Mouse (Mus musculus): Measurements from ENCODE around the gene Ooep. TPM values are rescaled to one million over a fixed set of nuclear protein-coding genes. Genes with fewer than 3 reads are reported as not detected.
A peak's percentile ranks its signal among the peaks of the same experiment; 100 is the strongest.
"Not testable (repeated sequence)": the region's sequence is repeated elsewhere in the genome, so short reads cannot be mapped to it uniquely, and the experiment has no call there.

The Ooep gene
- polyA plus RNA-seq, 1 experiment from 2014 or later, result 2.8 TPM

GRCm38 (mm10) chr9:78360484-78360872, 18.0 kb downstream of the Ooep start:
- H3K4me1 ChIP-seq (replicated peaks), result no peaks in the 10 kb centered on the region
- no peak overlapping the region for H3K27ac ChIP-seq
- H3K36me3 ChIP-seq, result no peaks in the 10 kb centered on the region
- no peaks in the 10 kb centered on the region for H3K9me3 ChIP-seq
- WGBS, result 59% methylated on average over 2 of the region's 2 CpGs
- H3K4me3 ChIP-seq, result no peak overlapping the region
- no peaks in the 10 kb centered on the region for H3K27me3 ChIP-seq (ENCODE audit: insufficient read depth, poor library complexity, severe bottlenecking)
- no peak for DNase-seq (ENCODE audit: low spot score)

GRCm38 (mm10) chr9:78359750-78360483, 18.6 kb downstream of the Ooep start:
- no peaks in the 10 kb centered on the region for H3K36me3 ChIP-seq
- H3K4me1 ChIP-seq (replicated peaks), result no peaks in the 10 kb centered on the region
- H3K27ac ChIP-seq, result no peak overlapping the region
- 81% methylated on average over 6 of the region's 6 CpGs for WGBS
- H3K27me3 ChIP-seq (ENCODE audit: insufficient read depth, poor library complexity, severe bottlenecking), result no peaks in the 10 kb centered on the region
- H3K9me3 ChIP-seq, result no peaks in the 10 kb centered on the region
- no peak for DNase-seq (ENCODE audit: low spot score)
- no peak overlapping the region for H3K4me3 ChIP-seq

- H3K27me3 ChIP-seq (ENCODE audit: insufficient read depth, poor library complexity, severe bottlenecking), result no peaks in the 10 kb centered on the region
- 18% methylated on average over 9 of the region's 9 CpGs for WGBS
- no peaks in the 10 kb centered on the region for H3K36me3 ChIP-seq
- no peak overlapping the region for H3K27ac ChIP-seq
- H3K4me1 ChIP-seq (replicated peaks), result no peaks in the 10 kb centered on the region
- H3K4me3 ChIP-seq, result no peak overlapping the region
- peak; percentile 63 for DNase-seq (ENCODE audit: low spot score)
- H3K9me3 ChIP-seq, result no peaks in the 10 kb centered on the region
These were observed 20.5 kb downstream of the Ooep start for GRCm38 (mm10) chr9:78358053-78358452.

- no peaks in the 10 kb centered on the region for H3K9me3 ChIP-seq
- 90% methylated on average over 8 of the region's 8 CpGs for WGBS
- no peak within 1 kb of the TSS for H3K4me3 ChIP-seq
- no peaks in the 10 kb centered on the region for H3K27me3 ChIP-seq (ENCODE audit: insufficient read depth, poor library complexity, severe bottlenecking)
- no peaks in the 10 kb centered on the region for H3K36me3 ChIP-seq
- no peaks in the 10 kb centered on the region for H3K4me1 ChIP-seq (replicated peaks)
- no peak within 1 kb of the TSS for H3K27ac ChIP-seq
- DNase-seq (ENCODE audit: low spot score), result no peak
These were observed 22.9 kb downstream of the Ooep start, which contains the start of gene Gsta2 for GRCm38 (mm10) chr9:78355611-78356010. Gene Gsta2 (minus strand): TSS chr9:78355788.

- WGBS, result 81% methylated on average over 11 of the region's 11 CpGs
- H3K4me3 ChIP-seq, result no peak overlapping the region
- H3K4me1 ChIP-seq (replicated peaks), result no peaks in the 10 kb centered on the region
- no peaks in the 10 kb centered on the region for H3K9me3 ChIP-seq
- H3K27me3 ChIP-seq (ENCODE audit: insufficient read depth, poor library complexity, severe bottlenecking), result no peaks in the 10 kb centered on the region
- no peaks in the 10 kb centered on the region for H3K36me3 ChIP-seq
- no peak overlapping the region for H3K27ac ChIP-seq
- no peak for DNase-seq (ENCODE audit: low spot score)
These were observed 23.6 kb downstream of the Ooep start for GRCm38 (mm10) chr9:78354665-78355578.

- Histone ChIP-seq H3K27ac (no peak overlapping the region), H3K36me3 (no peaks in the 10 kb centered on the region), H3K9me3 (no peaks in the 10 kb centered on the region), H3K4me1 (replicated peaks) (no peaks in the 10 kb centered on the region), H3K4me3 (no peak overlapping the region), H3K27me3 (ENCODE audit: insufficient read depth, poor library complexity, severe bottlenecking) (no peaks in the 10 kb centered on the region; the same call in 1 of the 2 replicates)
- 88% methylated on average over 6 of the region's 6 CpGs for WGBS
- no peak for DNase-seq (ENCODE audit: low spot score)
These were observed 26.9 kb downstream of the Ooep start for GRCm38 (mm10) chr9:78351504-78352220.

GRCm38 (mm10) chr9:78350007-78350406, 28.5 kb downstream of the Ooep start:
- not testable (repeated sequence) for H3K4me1 ChIP-seq (replicated peaks); H3K27ac ChIP-seq; H3K4me3 ChIP-seq; H3K27me3 ChIP-seq (ENCODE audit: insufficient read depth, poor library complexity, severe bottlenecking); H3K36me3 ChIP-seq; H3K9me3 ChIP-seq; DNase-seq (ENCODE audit: low spot score)

GRCm38 (mm10) chr9:78349141-78349540, 29.4 kb downstream of the Ooep start:
- H3K27ac ChIP-seq; H3K36me3 ChIP-seq; H3K4me3 ChIP-seq; DNase-seq (ENCODE audit: low spot score); H3K4me1 ChIP-seq (replicated peaks); H3K9me3 ChIP-seq; H3K27me3 ChIP-seq (ENCODE audit: insufficient read depth, poor library complexity, severe bottlenecking): not testable (repeated sequence)
- 88% methylated on average over 3 of the region's 3 CpGs for WGBS

- DNase-seq (ENCODE audit: low spot score); H3K27me3 ChIP-seq (ENCODE audit: insufficient read depth, poor library complexity, severe bottlenecking); H3K27ac ChIP-seq; H3K4me3 ChIP-seq; H3K36me3 ChIP-seq; H3K9me3 ChIP-seq; H3K4me1 ChIP-seq (replicated peaks): not testable (repeated sequence)
- 71% methylated on average over 6 of the region's 6 CpGs for WGBS
These were observed 30.1 kb downstream of the Ooep start for GRCm38 (mm10) chr9:78348206-78349004.

GRCm38 (mm10) chr9:78347004-78347403, 31.5 kb downstream of the Ooep start:
- Histone ChIP-seq H3K36me3 (no peaks in the 10 kb centered on the region), H3K4me1 (replicated peaks) (no peaks in the 10 kb centered on the region), H3K27ac (no peak overlapping the region), H3K9me3 (no peaks in the 10 kb centered on the region), H3K27me3 (ENCODE audit: insufficient read depth, poor library complexity, severe bottlenecking) (no peaks in the 10 kb centered on the region; the same call in 1 of the 2 replicates), H3K4me3 (no peak overlapping the region)
- DNase-seq (ENCODE audit: low spot score), result no peak
- WGBS, result 78% methylated on average over 3 of the region's 3 CpGs

GRCm38 (mm10) chr9:78345235-78345634, 33.3 kb downstream of the Ooep start:
- H3K27me3 ChIP-seq (ENCODE audit: insufficient read depth, poor library complexity, severe bottlenecking); DNase-seq (ENCODE audit: low spot score); H3K9me3 ChIP-seq; H3K4me3 ChIP-seq; H3K27ac ChIP-seq; H3K36me3 ChIP-seq; H3K4me1 ChIP-seq (replicated peaks): not testable (repeated sequence)
- WGBS, result 74% methylated on average over 4 of the region's 4 CpGs

- H3K4me1 ChIP-seq (replicated peaks); H3K4me3 ChIP-seq; H3K9me3 ChIP-seq; H3K27me3 ChIP-seq (ENCODE audit: insufficient read depth, poor library complexity, severe bottlenecking); H3K27ac ChIP-seq; H3K36me3 ChIP-seq; DNase-seq (ENCODE audit: low spot score): not testable (repeated sequence)
- 89% methylated on average over 9 of the region's 9 CpGs for WGBS
These were observed 35.5 kb downstream of the Ooep start for GRCm38 (mm10) chr9:78343055-78343454.

Data from hindbrain, embryonic 10.5 days (tissue).